Mouse (Mus musculus): ENCODE results near the gene Rorb.

DNA sequence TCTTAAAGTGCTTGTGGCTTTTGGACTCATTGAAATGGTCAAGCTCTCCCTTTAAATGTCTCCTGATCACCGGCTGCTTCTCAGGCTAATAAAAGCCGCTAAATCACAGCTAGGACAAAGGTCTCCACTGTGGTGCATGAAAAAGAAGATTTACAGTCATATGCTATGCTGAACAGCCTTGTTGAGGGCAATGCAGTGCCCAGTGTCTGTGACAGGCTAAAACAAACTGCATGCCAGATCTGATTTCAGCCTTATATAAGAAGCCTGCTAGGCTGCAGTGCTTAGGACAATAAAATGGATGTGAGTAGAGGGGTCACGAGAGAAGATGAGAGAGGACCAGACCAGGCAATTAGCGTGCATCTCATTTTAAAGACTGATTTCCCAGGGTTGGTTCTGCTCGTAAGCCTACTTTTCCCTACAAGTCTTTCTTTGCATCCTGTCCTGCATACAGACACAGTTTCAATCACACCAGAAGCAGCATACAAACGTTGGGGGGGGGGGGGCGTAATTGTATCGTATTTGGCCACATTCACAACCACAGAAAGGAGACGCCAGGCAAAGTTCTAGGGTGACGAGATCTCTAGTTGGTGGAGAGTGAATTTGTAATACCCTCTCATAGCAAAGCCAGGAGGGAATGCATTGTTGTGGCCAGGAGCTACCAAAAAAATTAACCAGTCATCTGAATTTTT lies 52.1 kb downstream of the Rorb start:
- TF ChIP-seq POLR2A (IDR thresholded peaks at IDR 0.05; ENCODE audit: insufficient read length, low read depth), result no peak
- no peak for TF ChIP-seq E2F4 (IDR thresholded peaks at IDR 0.05; ENCODE audit: insufficient read depth)
- TF ChIP-seq MAX (IDR thresholded peaks at IDR 0.05; ENCODE audit: low read depth), result no peak
- no peak for TF ChIP-seq SRF (IDR thresholded peaks at IDR 0.05; ENCODE audit: control insufficient read depth, insufficient read length, low read depth)
- no peak for TF ChIP-seq POLR2AphosphoS2 (IDR thresholded peaks at IDR 0.05; ENCODE audit: insufficient read length, low read depth)
- no peak for TF ChIP-seq TCF3 (IDR thresholded peaks at IDR 0.05; ENCODE audit: insufficient read length, low read depth)
- no peak for TF ChIP-seq TCF12 (IDR thresholded peaks at IDR 0.05; ENCODE audit: insufficient read depth, poor library complexity, severe bottlenecking)
- no peak for TF ChIP-seq USF1 (IDR thresholded peaks at IDR 0.05; ENCODE audit: low read depth)
- no peak for TF ChIP-seq MYOG (IDR thresholded peaks at IDR 0.05; ENCODE audit: control insufficient read depth in 1 of 3, insufficient read depth in 1 of 3, insufficient read length in 2 of 3, low read depth in 2 of 3)
- TF ChIP-seq MYOD1 (IDR thresholded peaks at IDR 0.05; ENCODE audit: control insufficient read depth in 1 of 3, insufficient read length in 2 of 3, low read depth in 2 of 3), result no peak
- no peak for TF ChIP-seq REST (IDR thresholded peaks at IDR 0.05; ENCODE audit: insufficient read depth, insufficient read length)
- TF ChIP-seq CEBPB (IDR thresholded peaks at IDR 0.05; ENCODE audit: insufficient read depth, poor library complexity, severe bottlenecking), result no peak

Data from myocyte (in vitro differentiated cells).